Mouse (Mus musculus): ENCODE measurements around the gene Mta3. TPM values are rescaled to one million over a fixed set of nuclear protein-coding genes. Genes with fewer than 3 reads are reported as not detected.

Mta3 gene
- polyA plus RNA-seq, 1 experiment, result 162 TPM

DNA sequence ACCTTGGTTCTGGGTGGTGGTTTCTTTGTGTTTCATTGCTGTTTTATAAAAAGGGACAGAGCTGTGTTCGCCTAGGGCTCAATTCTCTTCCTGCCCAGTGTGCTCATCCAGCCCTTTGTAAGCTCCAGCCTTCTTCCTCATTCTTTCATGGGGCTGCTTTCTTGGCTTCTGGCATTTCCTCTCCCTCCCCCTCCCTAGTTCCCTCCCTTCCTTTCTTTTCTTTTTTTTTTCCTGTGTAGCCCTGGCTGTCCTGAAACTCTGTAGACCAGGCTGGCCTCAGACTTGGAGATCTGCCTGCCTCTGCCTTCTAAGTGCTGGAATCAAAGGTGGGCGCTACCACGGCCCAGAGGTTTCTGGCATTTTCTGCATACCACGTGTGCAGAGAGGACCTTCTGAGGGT lies 21.7 kb downstream of the Mta3 start:
- no peak overlapping the region for H3K9ac ChIP-seq (ENCODE audit: low read depth, poor library complexity, severe bottlenecking)
- no peaks in the 10 kb centered on the region for H3K9me3 ChIP-seq (replicated peaks; ENCODE audit: control insufficient read depth, insufficient read depth, low read length, poor library complexity, severe bottlenecking)
- H3K27ac ChIP-seq (ENCODE audit: insufficient read depth, low read length), result peak overlapping the region; percentile 77
- H3K27me3 ChIP-seq (ENCODE audit: control insufficient read depth, insufficient read depth, low read length, poor library complexity, severe bottlenecking), result no peaks in the 10 kb centered on the region
- no peaks in the 10 kb centered on the region for H3K36me3 ChIP-seq (ENCODE audit: control insufficient read depth, insufficient read depth, low read length, poor library complexity, severe bottlenecking)
- no peak for TF ChIP-seq EP300 (IDR thresholded peaks at IDR 0.05; ENCODE audit: insufficient read depth, low read depth, low read length)
- TF ChIP-seq POLR2A (IDR thresholded peaks at IDR 0.05; ENCODE audit: insufficient read depth, low read length), result no peak
- no peak for TF ChIP-seq CTCF (IDR thresholded peaks at IDR 0.05; ENCODE audit: low read depth, low read length)
- H3K4me1 ChIP-seq (ENCODE audit: control insufficient read depth, insufficient read depth, low read length), result peaks cover 3% of the 10 kb centered on the region
- H3K4me3 ChIP-seq (ENCODE audit: low read depth, low read length), result no peak overlapping the region

DNA sequence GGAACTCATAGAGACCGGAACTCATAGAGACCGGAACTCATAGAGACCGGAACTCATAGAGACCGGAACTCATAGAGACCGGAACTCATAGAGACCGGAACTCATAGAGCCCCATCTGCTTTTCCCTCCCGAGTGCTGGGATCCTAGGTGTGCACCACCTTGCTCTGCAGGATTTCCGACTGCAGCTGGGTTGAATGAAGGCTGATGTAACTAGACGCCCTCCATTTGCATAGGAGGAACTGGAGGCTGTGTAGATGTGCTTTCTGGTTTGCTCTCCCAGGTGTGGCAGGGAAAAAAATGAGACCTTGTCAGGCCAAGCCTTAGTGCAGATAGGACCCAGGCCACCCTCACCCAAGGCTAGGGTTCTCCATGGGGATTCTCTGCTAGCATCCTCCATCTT lies 23.1 kb downstream of the Mta3 start:
- Histone ChIP-seq H3K4me3 (ENCODE audit: low read depth, low read length) (peak overlapping the region; percentile 99), H3K9me3 (replicated peaks; ENCODE audit: control insufficient read depth, insufficient read depth, low read length, poor library complexity, severe bottlenecking) (no peaks in the 10 kb centered on the region), H3K4me1 (ENCODE audit: control insufficient read depth, insufficient read depth, low read length) (peaks cover 3% of the 10 kb centered on the region), H3K36me3 (ENCODE audit: control insufficient read depth, insufficient read depth, low read length, poor library complexity, severe bottlenecking) (no peaks in the 10 kb centered on the region), H3K27me3 (ENCODE audit: control insufficient read depth, insufficient read depth, low read length, poor library complexity, severe bottlenecking) (no peaks in the 10 kb centered on the region), H3K27ac (ENCODE audit: insufficient read depth, low read length) (peak overlapping the region; percentile 93), H3K9ac (ENCODE audit: low read depth, poor library complexity, severe bottlenecking) (peak overlapping the region; percentile 76)
- TF ChIP-seq CTCF (IDR thresholded peaks at IDR 0.05; ENCODE audit: low read depth, low read length) (no peak), POLR2A (IDR thresholded peaks at IDR 0.05; ENCODE audit: insufficient read depth, low read length) (peak; percentile 66), EP300 (IDR thresholded peaks at IDR 0.05; ENCODE audit: insufficient read depth, low read depth, low read length) (0 out of 2 replicates have a peak, but pooled peaks have one; percentile 16)

DNA sequence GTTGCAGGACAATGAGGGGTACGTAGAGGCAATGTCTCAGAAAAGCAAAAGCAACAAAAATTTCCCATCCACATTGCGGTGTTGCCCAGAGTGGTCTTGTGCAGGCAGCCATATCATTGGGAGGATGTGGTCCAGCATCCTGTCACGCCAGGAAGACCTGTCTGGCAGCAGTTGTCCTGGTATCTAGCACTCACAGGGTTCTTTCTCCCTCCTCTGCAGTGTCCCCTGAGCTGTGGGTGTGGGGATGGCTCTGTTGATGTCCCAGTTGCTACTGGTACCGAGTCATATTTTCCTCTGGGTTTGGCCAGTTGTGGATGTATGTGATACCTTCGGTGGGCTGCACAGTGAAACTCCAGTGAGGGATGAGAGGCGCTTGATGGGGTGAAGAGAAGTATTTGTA lies 24.2 kb downstream of the Mta3 start:
- H3K9ac ChIP-seq (ENCODE audit: low read depth, poor library complexity, severe bottlenecking), result peak overlapping the region; percentile 71
- no peaks in the 10 kb centered on the region for H3K9me3 ChIP-seq (replicated peaks; ENCODE audit: control insufficient read depth, insufficient read depth, low read length, poor library complexity, severe bottlenecking)
- H3K27me3 ChIP-seq (ENCODE audit: control insufficient read depth, insufficient read depth, low read length, poor library complexity, severe bottlenecking), result no peaks in the 10 kb centered on the region
- H3K27ac ChIP-seq (ENCODE audit: insufficient read depth, low read length), result peak overlapping the region; percentile 43; the same call in 1 of the 2 replicates
- TF ChIP-seq POLR2A (IDR thresholded peaks at IDR 0.05; ENCODE audit: insufficient read depth, low read length) (no peak), CTCF (IDR thresholded peaks at IDR 0.05; ENCODE audit: low read depth, low read length) (no peak), EP300 (IDR thresholded peaks at IDR 0.05; ENCODE audit: insufficient read depth, low read depth, low read length) (no peak)
- peak overlapping the region; percentile 31 for H3K4me3 ChIP-seq (ENCODE audit: low read depth, low read length)
- peaks cover 3% of the 10 kb centered on the region for H3K4me1 ChIP-seq (ENCODE audit: control insufficient read depth, insufficient read depth, low read length)
- no peaks in the 10 kb centered on the region for H3K36me3 ChIP-seq (ENCODE audit: control insufficient read depth, insufficient read depth, low read length, poor library complexity, severe bottlenecking)

DNA sequence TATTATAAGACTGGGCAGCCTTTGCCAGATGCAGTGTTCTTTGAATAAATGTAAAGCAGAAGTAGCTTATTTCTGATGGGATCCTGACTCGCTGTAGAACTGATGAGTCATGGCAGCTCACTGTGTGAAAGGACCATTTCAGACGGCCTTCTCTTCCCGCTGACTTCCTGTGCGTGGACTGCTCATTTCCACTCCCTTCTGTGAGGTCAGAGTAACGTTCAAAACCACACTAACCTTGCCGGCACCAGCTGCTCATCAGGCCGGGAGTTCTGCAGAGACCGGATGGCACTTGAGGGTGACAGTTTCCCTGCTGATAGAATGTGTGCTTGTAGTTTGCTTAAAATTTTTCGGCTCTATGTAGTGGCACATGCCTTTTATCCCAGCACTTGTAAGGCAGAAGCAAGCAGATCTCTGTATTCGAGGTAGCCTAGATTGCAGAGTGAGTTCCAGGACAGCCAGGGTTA lies 26.2 kb downstream of the Mta3 start:
- Histone ChIP-seq H3K27ac (ENCODE audit: insufficient read depth, low read length) (peak overlapping the region; percentile 49), H3K4me1 (ENCODE audit: control insufficient read depth, insufficient read depth, low read length) (peaks cover 8% of the 10 kb centered on the region), H3K4me3 (ENCODE audit: low read depth, low read length) (peak overlapping the region; percentile 13; the same call in 1 of the 2 replicates), H3K9ac (ENCODE audit: low read depth, poor library complexity, severe bottlenecking) (peak overlapping the region; percentile 2; the same call in 1 of the 2 replicates), H3K27me3 (ENCODE audit: control insufficient read depth, insufficient read depth, low read length, poor library complexity, severe bottlenecking) (no peaks in the 10 kb centered on the region), H3K9me3 (replicated peaks; ENCODE audit: control insufficient read depth, insufficient read depth, low read length, poor library complexity, severe bottlenecking) (no peaks in the 10 kb centered on the region), H3K36me3 (ENCODE audit: control insufficient read depth, insufficient read depth, low read length, poor library complexity, severe bottlenecking) (no peaks in the 10 kb centered on the region)
- no peak for TF ChIP-seq CTCF (IDR thresholded peaks at IDR 0.05; ENCODE audit: low read depth, low read length)
- no peak for TF ChIP-seq POLR2A (IDR thresholded peaks at IDR 0.05; ENCODE audit: insufficient read depth, low read length)
- TF ChIP-seq EP300 (IDR thresholded peaks at IDR 0.05; ENCODE audit: insufficient read depth, low read depth, low read length), result no peak

DNA sequence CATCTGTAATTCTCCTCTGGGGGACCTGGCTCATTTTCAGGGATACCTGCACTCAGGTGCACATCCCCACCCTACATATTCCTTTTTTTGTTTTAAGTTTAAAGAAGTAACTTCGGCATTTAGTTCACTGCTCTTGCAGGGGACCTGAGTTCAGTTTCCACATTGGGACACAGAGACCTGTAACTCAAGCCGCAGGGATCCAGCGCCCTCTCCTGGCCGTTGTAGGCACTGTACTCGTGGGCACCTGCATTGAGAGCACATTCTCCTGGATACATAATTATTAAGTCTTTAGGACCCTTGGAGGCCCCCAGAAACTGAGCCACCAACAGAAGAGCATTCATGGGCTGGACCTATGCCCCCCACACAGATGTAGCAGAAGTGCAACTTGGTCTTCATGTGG lies 26.8 kb downstream of the Mta3 start:
- Histone ChIP-seq H3K27me3 (ENCODE audit: control insufficient read depth, insufficient read depth, low read length, poor library complexity, severe bottlenecking) (no peaks in the 10 kb centered on the region), H3K4me3 (ENCODE audit: low read depth, low read length) (no peak overlapping the region), H3K36me3 (ENCODE audit: control insufficient read depth, insufficient read depth, low read length, poor library complexity, severe bottlenecking) (no peaks in the 10 kb centered on the region), H3K9me3 (replicated peaks; ENCODE audit: control insufficient read depth, insufficient read depth, low read length, poor library complexity, severe bottlenecking) (no peaks in the 10 kb centered on the region), H3K9ac (ENCODE audit: low read depth, poor library complexity, severe bottlenecking) (no peak overlapping the region), H3K4me1 (ENCODE audit: control insufficient read depth, insufficient read depth, low read length) (peaks cover 10% of the 10 kb centered on the region), H3K27ac (ENCODE audit: insufficient read depth, low read length) (no peak overlapping the region)
- TF ChIP-seq CTCF (IDR thresholded peaks at IDR 0.05; ENCODE audit: low read depth, low read length) (peak; percentile 97), EP300 (IDR thresholded peaks at IDR 0.05; ENCODE audit: insufficient read depth, low read depth, low read length) (0 out of 2 replicates have a peak, but pooled peaks have one; percentile 43), POLR2A (IDR thresholded peaks at IDR 0.05; ENCODE audit: insufficient read depth, low read length) (no peak)

DNA sequence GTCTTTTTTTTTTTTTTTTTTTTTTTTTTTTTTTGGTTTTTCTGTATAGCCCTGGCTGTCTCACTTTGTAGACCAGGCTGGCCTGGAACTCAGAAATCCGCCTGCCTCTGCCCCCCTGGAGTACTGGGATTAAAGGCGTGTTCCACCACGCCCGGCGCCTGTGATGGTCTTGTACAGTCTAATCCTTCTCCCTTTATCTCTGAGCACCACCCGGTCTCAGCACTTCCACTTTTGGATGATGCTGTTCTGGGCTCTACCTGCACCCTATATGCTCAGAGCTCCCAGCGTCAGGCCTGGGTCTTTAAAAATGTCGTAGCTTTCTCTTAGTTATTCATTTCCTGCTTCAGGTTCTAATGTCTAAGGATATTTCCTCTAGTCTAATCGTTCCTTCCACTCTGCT lies 30.7 kb downstream of the Mta3 start:
- no peak for TF ChIP-seq CTCF (IDR thresholded peaks at IDR 0.05; ENCODE audit: low read depth, low read length)
- TF ChIP-seq EP300 (IDR thresholded peaks at IDR 0.05; ENCODE audit: insufficient read depth, low read depth, low read length), result no peak
- TF ChIP-seq POLR2A (IDR thresholded peaks at IDR 0.05; ENCODE audit: insufficient read depth, low read length), result no peak
- Histone ChIP-seq H3K27ac (ENCODE audit: insufficient read depth, low read length) (no peak overlapping the region), H3K4me1 (ENCODE audit: control insufficient read depth, insufficient read depth, low read length) (peaks cover 7% of the 10 kb centered on the region), H3K4me3 (ENCODE audit: low read depth, low read length) (no peak overlapping the region), H3K9ac (ENCODE audit: low read depth, poor library complexity, severe bottlenecking) (no peak overlapping the region), H3K9me3 (replicated peaks; ENCODE audit: control insufficient read depth, insufficient read depth, low read length, poor library complexity, severe bottlenecking) (no peaks in the 10 kb centered on the region), H3K27me3 (ENCODE audit: control insufficient read depth, insufficient read depth, low read length, poor library complexity, severe bottlenecking) (no peaks in the 10 kb centered on the region), H3K36me3 (ENCODE audit: control insufficient read depth, insufficient read depth, low read length, poor library complexity, severe bottlenecking) (peaks cover 6% of the 10 kb centered on the region)

All from ES-Bruce4 (cell line).